Mouse (Mus musculus): Measurements from ENCODE around the gene Apba2.

GRCm38 (mm10) chr7:64645458-64645857 is 144.0 kb downstream of the Apba2 start:
- TF ChIP-seq MAX (IDR thresholded peaks at IDR 0.05): no peak
- TF ChIP-seq CTCF (IDR thresholded peaks at IDR 0.05; ENCODE audit: control insufficient read depth, insufficient read depth, insufficient read length): no peak
- no peak for TF ChIP-seq MYOG (IDR thresholded peaks at IDR 0.05; ENCODE audit: control insufficient read depth, extremely low read depth, insufficient read length)
- TF ChIP-seq USF1 (IDR thresholded peaks at IDR 0.05; ENCODE audit: low read depth): no peak
- no peak for TF ChIP-seq CEBPB (IDR thresholded peaks at IDR 0.05; ENCODE audit: low read depth)
- TF ChIP-seq FOSL1 (IDR thresholded peaks at IDR 0.05; ENCODE audit: insufficient read depth, low read length, poor library complexity, severe bottlenecking): no peak
- no peak for TF ChIP-seq MYOD1 (IDR thresholded peaks at IDR 0.05; ENCODE audit: control insufficient read depth, insufficient read length, low read depth)
